Mouse (Mus musculus) right cerebral cortex, postnatal 36 days (tissue): ENCODE results near the gene Nlrc5.

Experiments
- DNase-seq, 2 experiments: peaks; one replicate each; pipeline ENCODE4 v3.0.0; 2022; ENCODE audit warnings: low spot score in 2 of 2, mixed read lengths in 1 of 2

Gene Nlrc5

GRCm38 (mm10) chr8:94566446-94567158 is 132.4 kb downstream of the Nlrc5 start:
- DNase-seq = no peak

GRCm38 (mm10) chr8:94567159-94567849 is 133.1 kb downstream of the Nlrc5 start:
- no peak for DNase-seq

GRCm38 (mm10) chr8:94568098-94568497 is 133.9 kb downstream of the Nlrc5 start:
- no peak for DNase-seq

- no peak for DNase-seq
Observed at GRCm38 (mm10) chr8:94569419-94569818, 135.3 kb downstream of the Nlrc5 start.

- DNase-seq = no peak
Observed at GRCm38 (mm10) chr8:94571896-94572295, 137.7 kb downstream of the Nlrc5 start.

GRCm38 (mm10) chr8:94574159-94574907 is 140.2 kb downstream of the Nlrc5 start:
- DNase-seq = peak; percentile 75 to 76

- no peak for DNase-seq
Observed at GRCm38 (mm10) chr8:94575148-94575547, 141.0 kb downstream of the Nlrc5 start.
